Mouse (Mus musculus): Measurements from ENCODE around the gene Nectin2. TPM values are rescaled to one million over a fixed set of nuclear protein-coding genes. Genes with fewer than 3 reads are reported as not detected.
A peak's percentile ranks its signal among the peaks of the same experiment; 100 is the strongest.

The Nectin2 gene
- polyA plus RNA-seq, 1 experiment from 2014 or later: 143 TPM

DNA sequence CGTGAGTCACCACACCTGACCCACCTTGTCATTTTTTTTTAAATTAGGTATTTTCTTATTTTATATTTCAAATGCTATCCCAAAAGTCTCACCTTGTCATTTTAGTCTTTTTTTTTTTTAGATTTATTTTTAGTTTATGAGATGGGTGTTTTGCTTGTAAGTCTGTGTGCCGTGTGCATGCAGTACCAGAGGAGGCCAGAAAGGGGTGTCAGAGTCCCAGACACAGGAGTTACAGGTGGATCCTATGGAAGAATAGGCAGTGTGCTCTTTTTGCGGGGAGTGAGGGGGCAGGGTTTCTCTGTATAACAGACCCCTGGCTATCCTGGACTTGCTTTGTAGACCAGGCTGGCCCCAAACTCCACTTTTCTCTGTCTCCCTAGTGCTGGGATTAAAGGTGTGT is 11.5 kb downstream of the Nectin2 start:
- Histone ChIP-seq H3K4me1 (ENCODE audit: control insufficient read depth, insufficient read depth, low read length) (peaks cover 18% of the 10 kb centered on the region), H3K27ac (ENCODE audit: low read length) (no peak overlapping the region), H3K27me3 (replicated peaks; ENCODE audit: control insufficient read depth, insufficient read depth, low read length) (no peaks in the 10 kb centered on the region), H3K9me3 (ENCODE audit: control insufficient read depth, low read length) (no peaks in the 10 kb centered on the region), H3K9ac (ENCODE audit: low read depth, low read length) (no peak overlapping the region), H3K36me3 (ENCODE audit: control insufficient read depth, insufficient read depth, low read length) (peaks cover 26% of the 10 kb centered on the region), H3K4me3 (ENCODE audit: low read length) (no peak overlapping the region), H3K4me2 (ENCODE audit: low read depth, low read length) (no peak overlapping the region)
- no peak for ATAC-seq
- 85% methylated on average over 3 of the region's 3 CpGs for WGBS

GRCm38 (mm10) chr7:19736389-19737057 is 13.8 kb downstream of the Nectin2 start:
- H3K4me2 ChIP-seq (ENCODE audit: low read depth, low read length): no peak overlapping the region
- H3K27me3 ChIP-seq (replicated peaks; ENCODE audit: control insufficient read depth, insufficient read depth, low read length): no peaks in the 10 kb centered on the region
- H3K4me3 ChIP-seq (ENCODE audit: low read length): no peak overlapping the region
- no peaks in the 10 kb centered on the region for H3K9me3 ChIP-seq (ENCODE audit: control insufficient read depth, low read length)
- ATAC-seq: no peak
- peaks cover 6% of the 10 kb centered on the region; the same call in 1 of the 2 replicates for H3K4me1 ChIP-seq (ENCODE audit: control insufficient read depth, insufficient read depth, low read length)
- no peak overlapping the region for H3K9ac ChIP-seq (ENCODE audit: low read depth, low read length)
- no peak overlapping the region for H3K27ac ChIP-seq (ENCODE audit: low read length)
- H3K36me3 ChIP-seq (ENCODE audit: control insufficient read depth, insufficient read depth, low read length): peaks cover 38% of the 10 kb centered on the region
- WGBS: 85% methylated on average over 16 of the region's 16 CpGs

DNA sequence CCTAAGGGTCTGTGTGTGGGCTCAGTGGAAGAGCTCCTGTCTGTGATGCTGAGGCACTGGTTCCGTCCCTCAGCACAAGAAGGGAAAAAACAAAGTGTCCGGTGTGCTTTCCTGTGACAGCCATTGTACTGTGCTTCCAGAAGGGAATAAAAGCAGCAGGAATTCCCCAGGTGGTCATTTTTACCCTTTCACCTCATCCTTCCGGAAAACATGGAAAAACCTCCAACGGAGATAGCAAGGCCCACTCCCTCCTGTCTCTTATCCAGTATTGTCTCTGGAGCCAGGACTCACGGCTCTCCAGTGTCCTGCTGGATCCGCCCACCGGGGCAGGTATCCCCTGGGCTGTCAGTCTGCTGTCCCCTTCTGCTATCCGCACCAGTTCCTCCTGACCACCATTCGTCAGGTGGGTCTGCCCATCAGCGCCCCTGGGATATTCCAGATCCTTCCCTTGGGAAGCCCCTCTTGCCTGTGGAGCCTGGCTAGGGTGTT is 16.1 kb downstream of the Nectin2 start:
- H3K36me3 ChIP-seq (ENCODE audit: control insufficient read depth, insufficient read depth, low read length): peaks cover 46% of the 10 kb centered on the region
- WGBS: 87% methylated on average over 10 of the region's 10 CpGs
- no peaks in the 10 kb centered on the region; the same call in 1 of the 2 replicates for H3K4me1 ChIP-seq (ENCODE audit: control insufficient read depth, insufficient read depth, low read length)
- H3K9ac ChIP-seq (ENCODE audit: low read depth, low read length): no peak overlapping the region
- H3K4me3 ChIP-seq (ENCODE audit: low read length): no peak overlapping the region
- no peak for ATAC-seq
- no peaks in the 10 kb centered on the region for H3K9me3 ChIP-seq (ENCODE audit: control insufficient read depth, low read length)
- H3K27me3 ChIP-seq (replicated peaks; ENCODE audit: control insufficient read depth, insufficient read depth, low read length): no peaks in the 10 kb centered on the region
- no peak overlapping the region for H3K27ac ChIP-seq (ENCODE audit: low read length)
- no peak overlapping the region for H3K4me2 ChIP-seq (ENCODE audit: low read depth, low read length)

- peaks cover 41% of the 10 kb centered on the region for H3K36me3 ChIP-seq (ENCODE audit: control insufficient read depth, insufficient read depth, low read length)
Measured at GRCm38 (mm10) chr7:19726541-19726940, 23.7 kb downstream of the Nectin2 start.

DNA sequence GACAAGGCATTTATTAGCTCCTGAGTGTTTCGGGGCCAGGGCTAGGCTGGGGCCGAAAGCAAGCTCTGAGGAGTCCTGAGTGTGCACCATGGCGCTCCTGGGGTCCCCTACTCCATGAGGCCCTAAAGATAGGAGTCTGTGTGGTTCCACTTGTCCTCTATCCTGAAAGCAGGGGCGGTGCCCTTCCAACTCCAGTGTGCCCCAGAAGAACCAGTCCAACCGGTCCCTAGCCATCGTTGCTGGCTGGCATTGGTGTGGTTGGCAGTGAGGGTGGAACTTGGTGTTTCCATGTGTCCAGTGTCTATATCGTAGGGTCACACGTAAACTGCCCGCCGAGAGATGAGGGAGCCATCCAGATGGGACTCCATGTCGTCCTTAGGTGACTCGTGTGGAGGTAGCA is 26.1 kb downstream of the Nectin2 start:
- WGBS: 90% methylated on average over 12 of the region's 12 CpGs
- no peak overlapping the region for H3K9ac ChIP-seq (ENCODE audit: low read depth, low read length)

More at GRCm38 (mm10) chr7:19726541-19726940, 23.7 kb downstream of the Nectin2 start:
- H3K4me3 ChIP-seq (ENCODE audit: low read length): no peak overlapping the region
- ATAC-seq: no peak
- 0 out of 2 replicates have a peak, but pooled peaks cover 4% of the 10 kb centered on the region for H3K4me1 ChIP-seq (ENCODE audit: control insufficient read depth, insufficient read depth, low read length)
- no peak overlapping the region for H3K27ac ChIP-seq (ENCODE audit: low read length)
- H3K9me3 ChIP-seq (ENCODE audit: control insufficient read depth, low read length): peaks cover 6% of the 10 kb centered on the region; the same call in 1 of the 2 replicates
- H3K4me2 ChIP-seq (ENCODE audit: low read depth, low read length): no peak overlapping the region
- 80% methylated on average over 4 of the region's 4 CpGs for WGBS
- H3K27me3 ChIP-seq (replicated peaks; ENCODE audit: control insufficient read depth, insufficient read depth, low read length): no peaks in the 10 kb centered on the region
- no peak overlapping the region for H3K9ac ChIP-seq (ENCODE audit: low read depth, low read length)

DNA sequence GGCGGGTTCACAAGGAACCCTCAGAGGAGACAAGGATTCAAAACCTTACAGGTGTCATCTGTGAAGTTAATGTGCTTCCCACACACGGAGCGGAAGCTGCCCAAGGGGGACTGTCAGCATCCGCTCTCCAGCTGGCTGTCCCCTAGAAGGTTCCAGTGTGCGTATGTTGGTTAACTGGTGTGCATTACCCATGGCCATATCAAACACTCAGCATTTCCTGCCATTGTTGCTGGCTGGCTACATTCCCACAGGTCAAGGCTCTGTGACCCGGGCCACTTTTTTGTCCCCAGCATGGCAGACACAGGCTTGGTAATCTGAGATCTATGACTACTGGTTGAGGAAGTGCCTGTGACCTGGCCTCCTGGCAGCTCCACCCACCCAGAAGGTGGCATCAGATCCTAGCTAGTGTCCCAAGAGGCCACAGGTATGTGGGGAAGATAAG is 27.5 kb downstream of the Nectin2 start:
- Histone ChIP-seq H3K27ac (ENCODE audit: low read length) (peak overlapping the region; percentile 34), H3K4me3 (ENCODE audit: low read length) (no peak overlapping the region), H3K9ac (ENCODE audit: low read depth, low read length) (no peak overlapping the region), H3K9me3 (ENCODE audit: control insufficient read depth, low read length) (peaks cover 15% of the 10 kb centered on the region), H3K4me1 (ENCODE audit: control insufficient read depth, insufficient read depth, low read length) (0 out of 2 replicates have a peak, but pooled peaks cover 4% of the 10 kb centered on the region), H3K27me3 (replicated peaks; ENCODE audit: control insufficient read depth, insufficient read depth, low read length) (no peaks in the 10 kb centered on the region), H3K36me3 (ENCODE audit: control insufficient read depth, insufficient read depth, low read length) (peaks cover 38% of the 10 kb centered on the region), H3K4me2 (ENCODE audit: low read depth, low read length) (no peak overlapping the region)
- peak; percentile 36 for ATAC-seq
- 89% methylated on average over 6 of the region's 6 CpGs for WGBS

More for the DNA sequence above, 26.1 kb downstream of the Nectin2 start:
- Histone ChIP-seq H3K4me2 (ENCODE audit: low read depth, low read length) (no peak overlapping the region), H3K36me3 (ENCODE audit: control insufficient read depth, insufficient read depth, low read length) (peaks cover 40% of the 10 kb centered on the region), H3K4me3 (ENCODE audit: low read length) (no peak overlapping the region), H3K27me3 (replicated peaks; ENCODE audit: control insufficient read depth, insufficient read depth, low read length) (no peaks in the 10 kb centered on the region), H3K27ac (ENCODE audit: low read length) (no peak overlapping the region), H3K4me1 (ENCODE audit: control insufficient read depth, insufficient read depth, low read length) (0 out of 2 replicates have a peak, but pooled peaks cover 4% of the 10 kb centered on the region), H3K9me3 (ENCODE audit: control insufficient read depth, low read length) (peaks cover 15% of the 10 kb centered on the region)
- 0 out of 2 replicates have a peak, but pooled peaks have one; percentile 37 for ATAC-seq

DNA sequence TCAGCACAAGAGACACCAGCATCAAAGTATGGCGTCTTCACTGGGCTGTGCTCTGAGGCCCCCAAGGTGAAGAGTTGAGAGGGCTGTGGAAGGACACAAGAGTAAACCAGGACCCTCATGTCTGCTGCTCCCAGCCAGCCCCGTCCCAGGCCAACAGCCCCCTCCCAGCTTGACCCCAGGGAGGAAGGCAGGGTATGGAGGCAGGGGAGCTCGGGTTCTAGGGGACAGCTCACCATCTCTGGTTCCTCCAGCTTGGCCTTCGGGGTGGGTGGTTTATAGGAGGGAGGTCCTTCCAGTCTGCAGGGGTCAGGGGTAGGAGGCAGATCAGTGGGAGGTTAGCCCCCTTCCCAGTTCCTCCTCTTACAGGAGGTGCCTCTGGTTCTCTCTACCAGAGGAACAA is 31.1 kb downstream of the Nectin2 start:
- ATAC-seq: no peak
- H3K4me1 ChIP-seq (ENCODE audit: control insufficient read depth, insufficient read depth, low read length): peaks cover 10% of the 10 kb centered on the region
- no peak overlapping the region for H3K4me3 ChIP-seq (ENCODE audit: low read length)
- H3K9ac ChIP-seq (ENCODE audit: low read depth, low read length): no peak overlapping the region
- H3K27me3 ChIP-seq (replicated peaks; ENCODE audit: control insufficient read depth, insufficient read depth, low read length): no peaks in the 10 kb centered on the region
- no peak overlapping the region for H3K27ac ChIP-seq (ENCODE audit: low read length)
- H3K9me3 ChIP-seq (ENCODE audit: control insufficient read depth, low read length): peaks cover 15% of the 10 kb centered on the region
- H3K4me2 ChIP-seq (ENCODE audit: low read depth, low read length): no peak overlapping the region
- peaks cover 17% of the 10 kb centered on the region for H3K36me3 ChIP-seq (ENCODE audit: control insufficient read depth, insufficient read depth, low read length)
- 90% methylated on average over 4 of the region's 4 CpGs for WGBS

GRCm38 (mm10) chr7:19718297-19718952 is 31.9 kb downstream of the Nectin2 start:
- H3K4me2 ChIP-seq (ENCODE audit: low read depth, low read length): no peak overlapping the region
- peaks cover 22% of the 10 kb centered on the region for H3K36me3 ChIP-seq (ENCODE audit: control insufficient read depth, insufficient read depth, low read length)

DNA sequence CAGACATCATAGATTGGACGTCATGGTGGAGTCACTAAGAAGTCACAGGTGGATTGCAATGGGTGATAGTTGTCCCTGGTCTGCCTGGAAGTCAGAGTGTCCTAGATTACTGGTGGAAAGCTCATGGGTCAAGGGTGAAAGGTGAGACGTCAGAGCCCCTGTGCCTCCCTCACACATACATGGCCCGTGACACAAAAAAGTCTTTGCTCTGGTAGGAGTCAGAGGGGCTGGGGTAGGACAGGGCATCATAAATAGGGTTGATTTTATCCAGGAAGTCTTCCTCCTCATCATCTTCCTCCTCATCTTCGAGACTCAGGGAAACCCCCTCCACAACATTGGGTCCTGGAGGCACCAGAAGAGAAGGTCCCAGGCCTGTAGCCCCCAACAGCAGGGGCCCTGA is 32.9 kb downstream of the Nectin2 start:
- Histone ChIP-seq H3K27me3 (replicated peaks; ENCODE audit: control insufficient read depth, insufficient read depth, low read length) (no peaks in the 10 kb centered on the region), H3K4me1 (ENCODE audit: control insufficient read depth, insufficient read depth, low read length) (peaks cover 18% of the 10 kb centered on the region), H3K4me2 (ENCODE audit: low read depth, low read length) (no peak overlapping the region), H3K9ac (ENCODE audit: low read depth, low read length) (no peak overlapping the region), H3K36me3 (ENCODE audit: control insufficient read depth, insufficient read depth, low read length) (peaks cover 27% of the 10 kb centered on the region), H3K9me3 (ENCODE audit: control insufficient read depth, low read length) (peaks cover 15% of the 10 kb centered on the region), H3K27ac (ENCODE audit: low read length) (no peak overlapping the region), H3K4me3 (ENCODE audit: low read length) (no peak overlapping the region)
- 88% methylated on average over 4 of the region's 4 CpGs for WGBS
- ATAC-seq: no peak

More at GRCm38 (mm10) chr7:19718297-19718952, 31.9 kb downstream of the Nectin2 start:
- WGBS: 88% methylated on average over 5 of the region's 5 CpGs
- no peaks in the 10 kb centered on the region for H3K27me3 ChIP-seq (replicated peaks; ENCODE audit: control insufficient read depth, insufficient read depth, low read length)
- H3K4me3 ChIP-seq (ENCODE audit: low read length): no peak overlapping the region
- H3K9ac ChIP-seq (ENCODE audit: low read depth, low read length): no peak overlapping the region
- H3K4me1 ChIP-seq (ENCODE audit: control insufficient read depth, insufficient read depth, low read length): peaks cover 18% of the 10 kb centered on the region
- H3K9me3 ChIP-seq (ENCODE audit: control insufficient read depth, low read length): peaks cover 15% of the 10 kb centered on the region
- no peak overlapping the region for H3K27ac ChIP-seq (ENCODE audit: low read length)
- no peak for ATAC-seq
